Mouse (Mus musculus): ENCODE measurements at regions not wholly inside any gene's neighbourhood (a gene's known extent, or its start where the extent isn't known, plus 50 kb on each side); places are given as distances from the start of the nearest gene placed in this dataset.

DNA sequence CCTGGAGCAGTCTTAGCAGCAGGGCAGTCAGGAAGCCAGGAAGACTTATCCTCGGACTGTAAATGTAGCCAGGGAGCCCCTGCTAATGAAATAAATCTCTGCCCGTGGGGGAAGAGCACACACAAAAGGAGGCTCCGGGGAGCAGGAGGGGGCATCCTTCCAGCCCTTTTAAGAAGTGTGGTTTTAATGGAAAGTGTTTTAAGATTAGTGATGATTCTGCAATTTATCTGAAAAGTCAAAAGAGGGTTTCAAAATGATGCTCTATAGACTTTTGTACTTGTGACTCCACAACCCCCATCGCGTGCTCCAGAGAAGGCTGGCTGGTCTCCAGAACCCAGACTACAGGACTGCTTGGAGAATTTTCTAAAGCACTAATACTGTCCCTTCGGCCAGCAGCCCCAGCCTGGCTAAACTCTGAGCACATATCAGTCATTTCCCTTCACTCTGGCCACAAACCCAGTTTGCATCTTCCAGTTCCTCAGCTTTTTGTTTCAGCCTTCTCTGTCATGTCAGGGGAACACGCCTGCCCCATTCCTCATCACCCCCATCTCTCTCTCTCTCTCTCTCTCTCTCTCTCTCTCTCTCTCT, 202.0 kb upstream of the Spdye4c start:
- in situ Hi-C loops (cut with MboI, MseI) = no loop called here

DNA sequence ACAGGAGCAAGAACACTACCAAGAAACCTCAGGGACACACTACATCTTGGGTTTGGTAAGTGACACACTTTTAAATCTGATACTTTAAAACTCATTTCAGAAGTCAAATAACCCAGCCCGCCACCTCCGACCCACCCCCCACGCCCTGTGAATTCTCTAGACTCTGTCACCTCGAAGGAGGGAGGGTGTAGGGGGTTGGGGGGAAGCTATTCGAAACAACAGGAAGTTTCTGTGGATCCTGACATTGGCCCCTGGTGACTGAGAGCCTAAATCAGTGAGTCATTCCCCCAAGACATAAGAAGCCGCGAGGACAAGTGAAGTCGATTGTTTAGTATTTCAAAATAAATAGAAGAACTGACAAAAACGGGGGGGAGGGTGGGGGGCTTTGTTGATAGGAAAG, 198.7 kb upstream of the Spdye4c start:
- in situ Hi-C loops (cut with MboI, MseI) = loop anchor here (5.0 kb wide), 1 partner anchor 35 kb away; no protein-coding TSS in a partner anchor

DNA sequence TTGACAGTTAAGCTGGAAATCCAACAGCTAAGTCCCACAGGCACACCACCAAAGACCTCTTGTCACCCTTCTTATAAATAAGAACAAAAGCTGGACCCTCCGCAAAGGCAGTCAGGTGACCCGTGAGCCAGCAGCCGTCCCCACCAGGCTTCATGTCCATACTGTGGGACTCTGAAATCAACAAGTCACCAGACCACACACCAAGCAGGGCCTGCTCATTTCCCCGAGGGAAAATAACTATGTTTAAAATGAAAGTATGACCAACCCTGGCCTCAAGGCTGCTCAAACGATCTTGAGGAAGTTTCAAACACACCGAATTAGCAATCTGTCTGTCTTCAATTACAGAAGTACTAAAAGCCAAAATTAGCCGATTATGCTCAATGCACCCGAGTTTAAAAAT, 197.6 kb upstream of the Spdye4c start:
- in situ Hi-C loops (cut with MboI, MseI) = loop anchor here (5.0 kb wide), 1 partner anchor 36 kb away; no protein-coding TSS in a partner anchor

DNA sequence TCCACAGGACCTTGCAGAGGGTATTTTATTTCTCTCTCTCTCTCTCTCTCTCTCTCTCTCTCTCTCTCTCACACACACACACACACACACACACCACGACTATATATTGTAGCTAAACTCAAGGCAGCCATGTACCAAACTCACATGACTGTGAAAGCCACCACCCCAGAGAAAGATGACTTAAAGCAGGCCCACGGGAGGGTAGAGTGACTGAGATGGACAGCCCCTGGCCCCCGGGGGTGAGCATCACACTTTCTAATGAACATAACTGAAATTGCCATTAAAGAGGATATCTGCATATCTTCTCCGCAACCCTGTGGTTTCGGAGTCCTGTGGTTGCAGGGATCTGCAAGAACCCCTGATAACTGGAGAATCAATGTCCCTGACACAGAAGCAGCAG, 197.1 kb upstream of the Spdye4c start:
- in situ Hi-C loops (cut with MboI, MseI) = loop anchor here (5.0 kb wide), 1 partner anchor 37 kb away; no protein-coding TSS in a partner anchor

DNA sequence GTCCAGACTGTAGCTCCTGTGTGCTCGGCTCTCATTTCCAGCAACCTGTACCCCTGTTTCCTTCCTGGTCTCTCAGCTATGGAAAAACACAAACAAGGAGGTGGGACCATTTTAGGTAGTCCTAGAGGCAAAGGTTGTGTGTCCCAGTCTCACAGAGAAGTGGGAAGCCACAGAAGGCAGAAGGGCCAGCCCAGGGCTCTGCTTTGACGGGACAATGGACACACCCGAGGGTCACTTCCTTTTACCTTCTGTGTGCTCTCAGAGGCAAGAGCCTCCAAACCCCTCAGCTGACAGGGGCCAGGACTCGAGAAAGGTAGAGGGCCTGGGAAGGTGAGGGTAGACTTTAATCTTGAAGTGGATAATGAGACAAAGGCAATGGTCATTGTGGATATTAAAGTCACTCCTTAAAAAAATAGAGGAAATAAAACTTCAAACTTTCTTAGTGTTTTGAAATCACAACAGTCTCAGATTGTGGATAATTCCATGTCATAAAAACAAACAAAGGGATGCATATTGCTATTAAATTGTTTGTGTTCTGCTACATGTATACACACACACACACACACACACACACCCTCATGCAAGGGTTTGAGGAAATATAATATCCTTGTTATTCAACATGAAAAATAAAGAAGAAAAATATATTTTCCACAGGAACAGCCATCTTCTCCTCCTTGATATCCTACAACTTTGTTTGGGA, 195.6 kb upstream of the Spdye4c start:
- in situ Hi-C loops (cut with MboI, MseI) = no loop called here

DNA sequence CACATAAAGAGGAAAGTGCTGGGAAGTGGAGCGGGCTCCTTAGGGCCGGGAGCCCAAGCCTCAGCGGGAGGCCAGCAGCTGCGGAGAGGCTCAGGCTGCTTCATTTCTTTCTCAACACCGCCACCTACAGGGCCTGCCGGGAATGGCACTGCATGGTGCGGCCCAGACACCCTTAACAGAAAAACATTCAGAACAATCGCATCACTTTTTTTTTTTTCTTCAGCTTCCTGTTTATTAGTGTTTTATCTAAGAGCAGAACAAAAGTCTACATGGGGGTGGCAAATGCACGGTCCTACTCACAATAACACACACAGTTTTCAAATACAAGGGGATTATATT, 195.0 kb upstream of the Spdye4c start:
- in situ Hi-C loops (cut with MboI, MseI) = no loop called here

DNA sequence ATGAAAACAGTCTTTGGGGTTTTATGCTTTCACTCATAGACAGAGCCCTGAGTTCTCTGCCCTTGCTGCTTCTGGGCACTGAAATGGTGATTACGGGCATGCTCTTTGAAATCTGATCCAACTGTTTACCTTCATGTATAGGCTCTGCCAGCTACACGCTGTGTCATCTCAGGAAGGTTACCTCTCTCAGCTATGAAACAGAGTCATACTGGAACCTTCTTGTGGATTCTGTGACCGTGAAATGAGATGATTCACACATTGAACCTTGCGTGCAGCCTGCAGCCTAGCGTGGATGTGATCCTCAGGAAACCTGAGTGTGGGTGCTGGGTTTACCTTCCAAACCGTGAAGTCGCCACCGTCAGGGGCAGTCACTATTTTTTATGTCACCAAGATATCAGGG, 189.7 kb upstream of the Spdye4c start:
- in situ Hi-C loops (cut with MboI, MseI) = loop anchor here (5.0 to 10.0 kb wide), 3 partner anchors 173 to 514 kb away; no protein-coding TSS in a partner anchor

DNA sequence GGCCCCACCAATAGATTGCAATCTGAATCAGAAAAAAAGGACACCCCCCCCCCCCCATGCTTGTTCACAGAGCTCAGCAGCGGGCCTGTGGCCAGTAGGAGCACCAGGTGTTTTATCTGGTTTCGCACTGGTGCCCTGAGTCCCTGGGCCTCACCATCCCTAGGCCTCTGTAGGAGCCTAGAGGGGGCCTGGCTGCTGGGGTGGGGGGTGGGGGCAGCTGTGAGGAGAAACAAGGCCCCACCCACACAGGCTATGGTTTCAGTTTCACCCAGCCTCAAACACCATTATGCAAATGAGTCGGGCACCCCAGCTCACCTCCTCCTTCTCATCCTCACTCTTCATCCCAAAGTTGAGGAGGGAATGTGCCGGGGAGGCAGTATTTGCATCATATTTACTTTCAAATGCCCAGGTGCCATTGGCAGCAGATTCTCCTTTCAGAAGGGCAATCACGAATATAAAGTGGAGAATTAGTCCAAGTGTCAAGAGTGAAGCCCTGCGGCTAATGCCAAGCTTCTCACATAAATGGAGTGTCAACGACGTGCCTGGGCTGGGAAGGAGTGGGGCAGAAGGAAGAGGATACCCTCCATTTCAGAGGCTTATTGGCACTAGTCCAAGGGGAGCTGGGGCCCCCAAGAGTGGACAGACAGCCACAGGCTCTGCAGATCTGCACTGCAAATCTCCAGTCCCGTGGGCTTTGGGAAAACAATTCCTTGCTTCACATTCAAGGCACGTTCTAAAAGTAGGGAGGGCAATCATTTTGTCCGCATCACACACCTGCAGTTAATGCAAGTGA, 187.7 kb upstream of the Spdye4c start:
- in situ Hi-C loops (cut with MboI, MseI) = loop anchor here (5.0 to 10.0 kb wide), 3 partner anchors 171 to 516 kb away; no protein-coding TSS in a partner anchor

DNA sequence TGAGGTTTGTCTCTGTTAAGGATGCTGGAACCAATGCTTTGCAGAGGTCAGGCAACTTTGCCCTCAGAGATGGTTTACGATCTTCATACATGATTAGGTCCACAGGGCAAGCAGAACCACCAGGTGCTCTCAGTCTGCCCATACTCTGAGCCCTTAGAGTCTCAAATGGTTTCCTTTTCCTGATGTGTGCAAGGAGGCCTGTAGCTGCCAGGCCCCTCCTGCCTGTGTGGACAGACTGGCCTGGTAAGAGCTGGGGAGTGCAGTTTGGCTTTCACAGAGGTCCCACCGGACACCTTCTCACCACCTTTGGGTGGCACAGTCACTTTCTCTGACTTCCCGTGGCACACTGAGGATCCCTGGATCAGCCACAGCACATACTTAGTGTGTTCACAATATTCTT, 186.6 kb upstream of the Spdye4c start:
- in situ Hi-C loops (cut with MboI, MseI) = loop anchor here (5.0 to 10.0 kb wide), 3 partner anchors 170 to 517 kb away; no protein-coding TSS in a partner anchor

DNA sequence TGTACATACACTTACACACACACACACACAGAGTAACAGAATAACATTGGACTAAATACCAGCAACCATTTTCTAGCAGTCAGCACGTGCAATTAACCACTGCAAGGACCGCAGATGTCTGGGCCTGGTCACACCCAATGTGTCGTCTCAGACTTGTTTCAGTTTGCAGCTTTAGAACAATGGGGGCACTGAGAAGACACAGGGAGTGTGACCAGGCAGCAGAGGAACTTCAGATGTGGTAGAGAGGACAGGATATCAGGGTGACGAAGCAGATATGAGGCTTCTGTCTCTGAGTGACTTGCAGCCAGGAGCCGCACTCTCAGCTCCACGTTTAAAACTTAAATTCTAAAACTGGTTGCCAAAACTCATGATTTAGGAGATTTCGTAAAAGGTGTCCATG, 183.9 kb upstream of the Spdye4c start:
- in situ Hi-C loops (cut with MboI, MseI) = loop anchor here (10.0 kb wide), 2 partner anchors 168 to 192 kb away; no protein-coding TSS in a partner anchor

DNA sequence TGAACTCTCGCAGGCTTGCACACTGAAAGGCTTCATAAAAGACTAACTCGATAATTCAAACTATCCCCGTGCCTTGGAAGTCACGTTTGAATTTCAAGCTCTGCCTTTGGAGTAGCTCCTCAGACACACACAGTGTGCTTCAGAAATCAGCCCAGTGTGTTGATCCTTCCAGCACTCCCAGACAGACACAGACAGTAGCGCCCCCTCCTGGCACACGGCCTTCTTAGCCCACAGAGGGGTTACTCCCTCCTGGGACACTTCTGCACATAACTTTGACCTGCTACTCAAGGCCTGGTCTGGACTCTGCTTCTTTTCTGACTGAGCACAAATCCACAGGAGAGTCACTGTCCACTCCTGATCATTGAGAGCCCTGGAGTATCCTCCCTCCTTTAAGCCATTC, 182.3 kb upstream of the Spdye4c start:
- in situ Hi-C loops (cut with MboI, MseI) = loop anchor here (10.0 kb wide), 2 partner anchors 166 to 194 kb away; no protein-coding TSS in a partner anchor

DNA sequence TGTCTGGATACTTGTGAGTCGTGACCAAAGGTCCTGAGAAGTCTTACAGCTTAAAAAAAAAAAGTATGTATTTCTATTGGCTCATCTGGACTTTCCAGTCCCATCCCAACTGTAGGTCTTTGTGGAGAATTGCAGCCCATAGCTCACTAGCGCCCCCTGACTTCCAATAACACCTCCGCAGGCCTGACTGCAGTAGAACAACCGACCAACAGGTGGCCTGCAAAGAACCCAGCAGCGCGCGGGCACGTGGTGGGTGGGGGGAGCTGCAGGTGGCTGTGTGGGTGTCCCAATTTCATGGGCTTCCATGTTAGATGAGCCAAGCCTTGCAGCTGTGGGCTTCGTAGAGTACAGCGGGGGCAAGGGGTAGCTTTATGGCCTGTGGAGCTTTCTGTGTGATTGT, 178.7 kb upstream of the Spdye4c start:
- in situ Hi-C loops (cut with MboI, MseI) = no loop called here

DNA sequence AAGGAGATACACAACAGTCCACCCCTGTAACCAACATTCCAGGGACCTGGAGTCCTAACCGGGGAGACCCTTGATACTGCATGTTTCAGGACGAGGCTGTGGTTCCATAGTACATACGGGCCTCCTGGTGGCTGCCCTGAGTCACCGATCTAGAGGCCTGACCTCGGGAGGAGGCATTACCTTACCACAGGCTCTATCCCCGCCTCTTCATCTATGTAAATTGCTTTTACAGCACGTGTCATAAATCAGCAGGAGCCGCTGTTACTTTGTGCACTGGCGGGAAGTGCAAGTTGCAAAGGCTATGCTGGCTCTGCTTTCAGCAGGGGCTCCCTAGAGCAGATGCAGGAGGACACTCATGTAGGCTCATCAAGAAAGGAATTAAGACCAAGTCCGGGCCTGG, 178.0 kb upstream of the Spdye4c start:
- in situ Hi-C loops (cut with MboI, MseI) = no loop called here

DNA sequence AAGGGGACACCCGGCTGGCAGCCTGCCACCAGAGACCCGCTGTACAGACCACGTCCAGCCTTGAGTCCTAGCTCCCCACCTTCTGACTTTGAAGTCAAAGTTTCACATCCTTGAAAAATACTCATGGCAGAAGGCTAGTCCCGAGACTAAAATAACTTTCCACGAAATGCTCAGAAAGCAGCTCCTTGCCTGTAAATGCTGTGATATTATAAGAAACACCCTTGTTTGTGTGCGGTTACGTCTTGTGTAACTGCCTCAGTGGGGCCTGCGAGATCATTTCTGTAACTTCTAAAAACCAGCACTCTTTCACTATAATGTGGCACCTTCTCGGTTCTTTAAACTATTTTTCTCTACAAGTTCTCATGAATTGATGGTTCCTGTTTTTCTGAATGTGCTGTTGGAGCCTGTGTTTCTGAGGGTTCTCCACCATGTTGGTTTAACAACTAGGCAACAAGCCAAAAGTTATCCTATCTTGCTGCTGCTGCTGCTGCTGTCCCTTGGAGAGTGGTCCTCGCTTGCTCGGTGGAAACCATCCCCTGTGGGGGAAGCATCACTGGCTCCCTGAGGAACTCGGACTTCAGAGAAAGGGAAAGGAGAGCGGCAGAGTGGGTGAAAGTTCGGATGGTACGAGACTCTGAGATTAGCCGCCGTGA, 176.3 kb upstream of the Spdye4c start:
- in situ Hi-C loops (cut with MboI, MseI) = no loop called here

DNA sequence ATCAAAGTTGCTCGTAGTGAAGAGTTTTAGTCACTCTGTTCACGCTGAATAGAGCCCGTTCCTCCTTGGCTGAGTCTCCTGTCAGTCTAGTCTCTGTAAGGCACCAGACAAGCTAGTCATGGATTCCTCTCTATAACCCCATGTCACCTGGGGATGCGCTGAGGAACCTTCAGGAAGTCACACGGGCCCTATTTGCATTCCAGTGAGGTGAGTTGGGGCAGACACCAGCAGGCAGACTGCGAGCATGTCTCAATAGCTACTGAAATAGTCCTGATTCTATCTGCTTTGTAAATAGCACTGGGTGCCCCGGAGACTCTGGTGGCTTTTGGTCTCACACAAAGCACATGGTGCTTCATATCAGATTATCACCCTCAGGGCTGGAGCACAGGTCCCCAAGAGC, 174.6 kb upstream of the Spdye4c start:
- in situ Hi-C loops (cut with MboI, MseI) = no loop called here

DNA sequence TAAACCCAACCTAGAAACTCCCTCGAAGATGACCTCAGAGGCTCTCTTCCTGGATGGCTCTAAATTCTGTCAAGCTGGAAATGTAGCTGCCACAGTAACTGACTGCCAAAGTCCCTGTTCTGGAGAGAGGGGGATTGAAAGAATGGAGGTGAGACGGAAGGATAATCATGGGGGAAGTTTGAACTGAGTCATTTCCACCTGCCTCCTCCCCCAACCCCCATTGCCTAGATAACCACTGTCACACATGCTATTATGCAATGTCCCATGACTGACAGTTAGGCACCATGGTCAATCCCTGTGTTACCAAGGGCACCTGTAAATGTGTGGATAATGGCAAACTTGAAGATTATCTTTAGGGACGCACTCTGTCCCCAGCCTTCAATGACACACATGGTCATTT, 172.0 kb upstream of the Spdye4c start:
- in situ Hi-C loops (cut with MboI, MseI) = no loop called here

DNA sequence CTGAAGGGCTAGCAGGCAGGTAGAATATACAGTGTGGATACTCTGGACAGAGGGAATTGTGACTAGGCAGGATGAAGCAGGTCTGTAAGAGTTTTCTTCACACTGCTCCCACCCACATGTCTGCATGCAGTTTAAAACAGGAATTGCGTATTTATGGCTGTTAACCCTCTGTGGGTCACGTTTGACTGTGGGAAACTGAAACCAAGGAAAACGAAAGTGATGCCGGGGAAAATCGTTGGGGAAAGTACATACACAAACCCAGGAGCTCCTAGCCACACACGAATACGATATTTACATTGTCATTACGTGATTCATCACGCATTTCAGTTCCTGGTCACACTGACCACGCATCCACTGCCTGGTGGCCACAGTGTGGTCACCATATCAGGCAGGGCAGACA, 170.6 kb upstream of the Spdye4c start:
- in situ Hi-C loops (cut with MboI, MseI) = no loop called here

DNA sequence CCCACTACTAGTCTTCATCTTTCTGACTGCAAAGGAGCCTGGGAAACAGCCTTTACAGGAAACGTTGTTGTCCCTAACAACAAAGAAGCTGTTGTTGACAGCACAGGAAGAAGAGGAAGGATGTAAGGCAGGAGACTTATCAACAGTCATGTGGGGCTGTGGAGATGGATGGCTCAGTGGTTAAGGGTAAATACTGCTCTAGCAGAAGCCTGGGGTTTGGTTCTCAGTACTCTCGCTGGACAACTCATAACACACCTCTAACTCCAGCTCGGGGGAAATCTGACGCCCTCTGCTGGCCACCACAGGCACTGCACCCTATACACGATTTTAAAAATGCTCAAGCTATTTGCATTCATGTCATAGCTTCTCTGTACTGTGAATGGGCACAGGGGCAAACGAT, 168.3 kb upstream of the Spdye4c start:
- in situ Hi-C loops (cut with MboI, MseI) = no loop called here

DNA sequence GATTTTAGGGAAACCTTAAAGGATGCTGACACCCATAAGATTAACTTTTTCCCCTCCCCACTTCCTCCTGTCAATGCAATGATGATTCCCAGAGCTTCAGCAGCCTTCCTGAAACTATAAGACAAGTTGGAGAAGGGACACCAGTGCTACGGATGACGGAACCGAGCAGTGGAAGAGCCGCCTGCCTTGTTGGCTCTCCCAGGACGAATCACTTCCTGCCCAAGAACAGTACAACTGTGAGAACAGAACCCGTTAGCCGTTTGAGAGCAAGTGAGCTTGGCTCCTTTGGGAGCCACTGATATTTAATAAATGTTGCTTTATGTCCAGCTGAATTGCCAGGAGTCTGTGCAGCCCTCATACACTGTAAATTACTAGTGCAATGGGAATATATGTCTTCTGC, 166.8 kb upstream of the Spdye4c start:
- in situ Hi-C loops (cut with MboI, MseI) = no loop called here

DNA sequence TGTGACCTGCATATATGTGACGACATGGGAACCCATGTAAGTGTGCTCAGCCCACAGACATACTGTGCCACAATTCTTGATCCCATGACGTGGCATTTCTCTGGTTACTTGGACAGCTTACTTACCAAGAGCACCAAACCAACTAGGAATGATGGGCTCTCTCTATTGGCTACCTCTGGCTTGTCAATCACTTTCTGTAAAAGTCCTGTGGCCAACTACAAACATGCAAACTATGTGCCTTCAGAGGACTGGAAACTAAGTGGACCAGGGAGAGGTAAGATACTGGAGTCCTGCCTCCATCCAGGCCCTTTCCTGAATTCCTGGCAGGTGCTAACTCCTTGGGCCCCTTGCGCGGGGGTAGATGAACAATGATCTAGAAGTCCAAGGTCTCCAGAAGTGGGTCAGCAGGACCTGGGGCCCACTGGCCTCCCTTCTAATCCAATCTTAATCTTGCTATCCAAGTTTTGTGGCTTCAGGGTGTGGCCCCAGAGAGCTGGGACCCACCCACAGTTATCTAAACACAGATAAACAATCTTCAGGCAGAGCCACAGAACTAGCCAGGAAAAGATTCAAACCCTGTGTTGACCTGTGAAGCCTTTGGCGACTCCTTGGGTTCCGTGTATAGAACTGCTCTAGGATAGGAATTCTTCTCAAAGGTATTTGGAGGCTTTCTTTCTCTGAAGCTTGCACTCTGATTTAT, 163.7 kb upstream of the Spdye4c start:
- in situ Hi-C loops (cut with MboI, MseI) = no loop called here

DNA sequence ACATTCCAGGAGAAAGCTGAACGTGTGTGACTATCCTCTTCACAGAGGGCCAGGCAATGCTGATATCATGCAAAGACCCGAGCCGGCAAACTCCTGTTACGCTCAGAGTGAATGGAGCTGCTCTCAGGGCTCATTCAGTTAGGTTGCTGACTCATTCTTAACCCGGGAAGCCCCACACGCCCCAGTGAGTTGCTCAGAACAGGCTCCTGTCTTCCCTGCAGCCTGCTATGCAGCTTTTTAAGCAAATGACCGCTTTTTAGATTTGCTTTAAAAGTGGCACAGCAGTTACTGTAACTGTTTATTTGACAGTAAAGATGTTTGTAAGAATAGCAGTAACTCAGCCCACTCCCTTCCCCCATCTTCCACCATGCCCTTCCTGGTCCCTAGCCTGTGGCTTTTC, 162.9 kb upstream of the Spdye4c start:
- in situ Hi-C loops (cut with MboI, MseI) = no loop called here

Data from regulatory T cell (primary cell).